In the genomic region with DNA sequence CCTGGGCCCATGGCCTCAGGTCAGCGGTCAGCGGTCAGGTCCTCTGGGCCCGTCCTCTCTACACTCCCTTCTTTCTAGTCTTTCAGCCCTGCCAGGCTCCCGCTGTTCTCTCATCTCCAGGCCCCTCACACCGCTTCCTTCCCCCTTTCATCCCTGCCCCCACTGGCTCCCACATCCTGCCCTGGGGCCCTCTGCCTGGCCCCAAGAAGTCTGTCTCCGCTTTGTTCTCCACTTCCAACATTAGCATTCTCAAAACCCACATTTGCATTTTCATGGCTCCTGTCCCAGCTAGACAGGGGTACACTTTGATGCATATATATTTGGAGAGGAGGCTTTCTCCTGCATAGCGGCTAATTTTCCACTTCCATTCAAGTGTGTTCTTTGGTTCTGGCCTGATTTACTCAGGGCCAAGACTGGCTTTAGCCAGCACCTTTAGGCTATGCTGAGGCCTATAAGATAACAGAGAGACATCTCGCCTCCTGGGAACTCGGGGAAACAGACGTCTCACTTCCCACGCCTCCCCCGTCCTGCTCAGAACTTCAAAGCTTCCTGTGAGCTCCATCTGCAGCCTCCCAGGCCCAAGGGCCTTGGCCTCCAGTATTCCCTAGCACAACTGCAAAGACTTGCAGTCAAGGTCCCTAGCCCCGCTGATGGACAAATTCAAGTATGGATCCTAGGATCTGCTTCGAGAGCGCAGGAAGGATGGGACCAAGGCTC, we compare ENCODE assay signal across 8 mouse cellular contexts.
DNase-seq lines count a peak whose midpoint lies in the region; ATAC-seq and TF ChIP-seq lines count a peak whose summit lies in the region.

No protein-coding gene starts in this region.

- ATAC-seq in lung, postnatal 0 days, result no peak
- ATAC-seq in hindbrain, embryonic 14.5 days (ENCODE audit: low FRiP score), result peak; percentile 58

- TF ChIP-seq CTCF in lung, postnatal 0 days (IDR thresholded peaks at IDR 0.05), result no peak

- 43% methylated on average over 15 of the region's 15 CpGs for WGBS in lung, postnatal 0 days
- WGBS in hindbrain, embryonic 14.5 days, result 7% methylated on average over 15 of the region's 15 CpGs

- no peak overlapping the region for H3K4me2 ChIP-seq in lung, postnatal 0 days (replicated peaks; ENCODE audit: low read depth, low read length)
- peak overlapping the region; percentile 17; the same call in 1 of the 2 replicates for H3K4me2 ChIP-seq in hindbrain, embryonic 14.5 days (replicated peaks)

- no peak overlapping the region for H3K9ac ChIP-seq in lung, postnatal 0 days (replicated peaks; ENCODE audit: low read depth)
- no peak overlapping the region for H3K9ac ChIP-seq in hindbrain, embryonic 14.5 days

- peaks cover 5% of the 10 kb centered on the region; the same call in 1 of the 2 replicates for H3K4me1 ChIP-seq in lung, postnatal 0 days (ENCODE audit: insufficient read depth, low read depth, low read length)
- H3K4me1 ChIP-seq in hindbrain, embryonic 14.5 days (replicated peaks; ENCODE audit: control insufficient read depth, insufficient read depth, low read length), result peaks cover 18% of the 10 kb centered on the region; the same call in 1 of the 2 replicates
- peaks cover 70% of the 10 kb centered on the region for H3K4me1 ChIP-seq in megakaryocyte, embryonic 14.5 days

- peak; percentile 69 to 77 for DNase-seq in adrenal gland, adult (ENCODE audit: inconsistent age in 2 of 2, low spot score in 1 of 2)
- DNase-seq in adrenal gland, postnatal 4 days (ENCODE audit: low spot score in 2 of 2), result no peak
- DNase-seq in lung, postnatal 4 days, result peak; percentile 26 to 29
- DNase-seq in lung, postnatal 0 days (ENCODE audit: low spot score), result no peak
- DNase-seq in hindbrain, embryonic 14.5 days (ENCODE audit: low spot score), result no peak
- DNase-seq in thymus, postnatal 10 days (ENCODE audit: low spot score in 2 of 2), result peak; percentile 60 to 67
- no peak for DNase-seq in ovary, postnatal 14 days (ENCODE audit: low spot score)

- H3K36me3 ChIP-seq in lung, postnatal 0 days (ENCODE audit: insufficient read depth, low read length), result no peaks in the 10 kb centered on the region
- no peaks in the 10 kb centered on the region for H3K36me3 ChIP-seq in hindbrain, embryonic 14.5 days (replicated peaks; ENCODE audit: control insufficient read depth, insufficient read depth)
- H3K36me3 ChIP-seq in megakaryocyte, embryonic 14.5 days (replicated peaks; ENCODE audit: low read length), result no peaks in the 10 kb centered on the region

- H3K27me3 ChIP-seq in lung, postnatal 0 days (replicated peaks; ENCODE audit: insufficient read depth, low read length), result no peaks in the 10 kb centered on the region
- peaks cover 5% of the 10 kb centered on the region; the same call in 1 of the 2 replicates for H3K27me3 ChIP-seq in hindbrain, embryonic 14.5 days (ENCODE audit: control insufficient read depth, insufficient read depth, low read length)
- peaks cover 5% of the 10 kb centered on the region for H3K27me3 ChIP-seq in megakaryocyte, embryonic 14.5 days (replicated peaks)

- no peaks in the 10 kb centered on the region for H3K9me3 ChIP-seq in lung, postnatal 0 days (ENCODE audit: low read length)
- no peaks in the 10 kb centered on the region for H3K9me3 ChIP-seq in hindbrain, embryonic 14.5 days (ENCODE audit: control insufficient read depth, low read length)
- no peaks in the 10 kb centered on the region for H3K9me3 ChIP-seq in megakaryocyte, embryonic 14.5 days

- no peak for TF ChIP-seq EP300 in lung, postnatal 0 days (IDR thresholded peaks at IDR 0.05)

- no peak overlapping the region for H3K27ac ChIP-seq in lung, postnatal 0 days (ENCODE audit: low read length)
- H3K27ac ChIP-seq in hindbrain, embryonic 14.5 days, result peak overlapping the region; percentile 58

- no peak overlapping the region for H3K4me3 ChIP-seq in lung, postnatal 0 days (ENCODE audit: low read depth, low read length)
- no peak overlapping the region for H3K4me3 ChIP-seq in hindbrain, embryonic 14.5 days (replicated peaks; ENCODE audit: low read length)
- H3K4me3 ChIP-seq in megakaryocyte, embryonic 14.5 days (replicated peaks), result peak overlapping the region; percentile 76

Comparison
In these comparisons a context has a peak if more than half of its experiments do, and no peak if none do; other contexts are left out.
1. DNase-seq: peak in adrenal gland, adult (2 of 2), lung, postnatal 4 days (2 of 2) and thymus, postnatal 10 days (2 of 2); none in adrenal gland, postnatal 4 days (0 of 2), lung, postnatal 0 days (single experiment), hindbrain, embryonic 14.5 days (single experiment) and ovary, postnatal 14 days (single experiment).